Mouse (Mus musculus): ENCODE data around the gene Olfr64.

DNA sequence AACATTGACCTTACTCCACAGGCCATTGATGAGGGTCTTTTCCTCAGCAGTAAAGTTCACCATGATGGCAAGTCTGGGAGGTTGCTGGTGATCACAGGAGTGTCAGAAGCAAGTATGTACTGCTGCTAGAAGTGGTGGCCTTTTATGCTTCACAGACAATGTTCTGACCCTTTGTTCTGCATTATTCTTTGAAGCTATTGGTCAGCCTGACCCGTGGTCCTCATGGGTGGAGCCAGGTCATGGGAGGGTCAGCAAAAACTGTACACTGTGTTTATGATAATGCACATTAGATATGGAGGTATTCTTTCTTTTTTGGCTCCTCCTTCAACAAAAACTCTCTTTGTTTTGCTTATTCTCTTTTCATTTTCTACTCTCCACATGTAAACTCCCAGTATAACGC lies 41.2 kb downstream of the Olfr64 start, which contains the start of gene Hbb-y:
- no peak for TF ChIP-seq NELFE (IDR thresholded peaks at IDR 0.05; ENCODE audit: low read depth, low read length)
- TF ChIP-seq POLR2A (IDR thresholded peaks at IDR 0.05; ENCODE audit: low read depth, low read length) = no peak
- no peak for TF ChIP-seq NRF1 (IDR thresholded peaks at IDR 0.05; ENCODE audit: low read depth, low read length)
- TF ChIP-seq MAX (IDR thresholded peaks at IDR 0.05; ENCODE audit: low read length) = no peak

All from CH12.LX (cell line).